ENCODE assay signal across 8 mouse cellular contexts in the genomic region with DNA sequence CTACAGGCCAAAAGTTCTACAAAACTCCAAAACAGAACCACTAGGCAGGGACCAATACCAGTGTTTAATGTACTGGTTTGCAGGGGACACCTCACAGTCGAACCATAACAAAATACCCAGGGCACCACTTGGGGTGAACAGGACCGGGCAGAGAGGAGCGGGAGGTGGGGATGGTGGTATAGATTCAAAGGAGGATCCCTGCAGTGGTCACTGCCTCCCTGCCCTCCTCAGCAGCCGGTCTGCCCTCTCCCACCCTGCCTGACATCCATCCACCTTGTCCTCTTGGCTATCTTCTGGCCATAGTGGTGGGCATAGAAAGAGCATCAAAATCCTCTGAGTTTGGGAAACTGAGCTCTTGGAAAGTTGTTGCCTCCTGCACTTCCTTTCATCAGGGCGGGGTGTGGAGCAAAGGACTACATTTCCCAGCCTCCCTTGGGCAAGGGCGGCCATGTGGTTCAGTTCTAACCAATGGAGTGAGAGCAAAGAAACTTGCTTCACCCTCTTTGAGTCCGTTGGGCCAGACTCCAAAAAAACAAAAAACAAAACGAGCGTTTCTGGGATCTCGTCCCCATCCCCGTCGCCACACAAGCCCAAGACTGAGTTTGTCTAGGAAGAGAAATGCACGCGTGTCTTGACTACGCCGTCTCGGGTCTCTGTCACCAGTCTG. TPM values are rescaled to one million over a fixed set of nuclear protein-coding genes. Genes with fewer than 3 reads are reported as not detected.
DNase-seq lines count a peak whose midpoint lies in the region; ATAC-seq lines count a peak whose summit lies in the region.

No protein-coding gene starts in this region.

- no peaks in the 10 kb centered on the region for H3K27me3 ChIP-seq in hindbrain, embryonic 12.5 days
- H3K27me3 ChIP-seq in megakaryocyte, embryonic 14.5 days (replicated peaks) = peaks cover 49% of the 10 kb centered on the region
- H3K27me3 ChIP-seq in splenic B cell, adult 2 months (ENCODE audit: control insufficient read depth, insufficient read depth, low read length, poor library complexity, severe bottlenecking) = no peaks in the 10 kb centered on the region

- H3K9ac ChIP-seq in hindbrain, embryonic 12.5 days = peak overlapping the region; percentile 13; the same call in 1 of the 2 replicates

- DNase-seq in right cerebral cortex, adult 18-20 months = peak; percentile 64
- DNase-seq in right cerebral cortex, postnatal 14 days = no peak
- DNase-seq in cerebellum, adult 8-10 months = peak; percentile 38
- DNase-seq in frontal cortex, postnatal 36 days (ENCODE audit: low spot score in 2 of 2) = peak; percentile 38 to 63
- DNase-seq in left cerebral cortex, postnatal 25 days (ENCODE audit: low spot score in 2 of 2) = peak; percentile 52 to 78
- DNase-seq in splenic B cell, adult 2 months (ENCODE audit: low read depth, low spot score) = peak; percentile 54

- ATAC-seq in hindbrain, embryonic 12.5 days (ENCODE audit: low FRiP score) = peak; percentile 84

- peak overlapping the region; percentile 49 for H3K4me2 ChIP-seq in hindbrain, embryonic 12.5 days (replicated peaks)

- 3% methylated on average over 17 of the region's 17 CpGs for WGBS in hindbrain, embryonic 12.5 days

- H3K9me3 ChIP-seq in hindbrain, embryonic 12.5 days (replicated peaks) = no peaks in the 10 kb centered on the region
- H3K9me3 ChIP-seq in megakaryocyte, embryonic 14.5 days = no peaks in the 10 kb centered on the region

- peak overlapping the region; percentile 38 for H3K4me3 ChIP-seq in hindbrain, embryonic 12.5 days
- peak overlapping the region; percentile 79 for H3K4me3 ChIP-seq in megakaryocyte, embryonic 14.5 days (replicated peaks)

- H3K4me1 ChIP-seq in hindbrain, embryonic 12.5 days = peaks cover 5% of the 10 kb centered on the region
- peaks cover 4% of the 10 kb centered on the region; the same call in 1 of the 2 replicates for H3K4me1 ChIP-seq in megakaryocyte, embryonic 14.5 days

- H3K36me3 ChIP-seq in hindbrain, embryonic 12.5 days = peaks cover 13% of the 10 kb centered on the region
- no peaks in the 10 kb centered on the region for H3K36me3 ChIP-seq in megakaryocyte, embryonic 14.5 days (replicated peaks; ENCODE audit: low read length)
- no peaks in the 10 kb centered on the region for H3K36me3 ChIP-seq in splenic B cell, adult 2 months (ENCODE audit: control insufficient read depth, insufficient read depth, low read length, poor library complexity, severe bottlenecking)

- no peak overlapping the region for H3K27ac ChIP-seq in hindbrain, embryonic 12.5 days

- intact Hi-C loops in left cerebral cortex, postnatal 25 days (cut with DNase I) = loop anchor here (10.0 kb wide), 1 partner anchor 273 kb away; no protein-coding TSS in a partner anchor

RNA-seq across cellular contexts. Expression of a gene that starts 16.5 kb away (rescaled TPM):
- polyA plus RNA-seq in hindbrain, embryonic 12.5 days (2016; fragmentation: Nextera tagmentation; extraction: Ambion mirVana) = 0.30 and 0.33 TPM in 2 replicates
- total RNA-seq in left cerebral cortex, postnatal 25 days (2021) = under 1 TPM; 0.21 to 0.32 TPM
- polyA plus RNA-seq in megakaryocyte, embryonic 14.5 days (2012; ENCODE audit: insufficient read depth, low replicate concordance) = 0.40 TPM in 1 of 2 replicates, not detected in the other

RNA-seq across cellular contexts. Expression of a gene that starts 52.1 kb away (rescaled TPM):
- polyA plus RNA-seq in hindbrain, embryonic 12.5 days (2016; fragmentation: Nextera tagmentation; extraction: Ambion mirVana) = 99.8 and 107 TPM in 2 replicates
- total RNA-seq in left cerebral cortex, postnatal 25 days (2021) = 100 to 1,000 TPM; 196 to 203 TPM
- 0.26 TPM in 1 of 2 replicates, not detected in the other for polyA plus RNA-seq in megakaryocyte, embryonic 14.5 days (2012; ENCODE audit: insufficient read depth, low replicate concordance)

Comparison
In these comparisons a context has a peak if more than half of its experiments do, and no peak if none do; other contexts are left out.
1. RNA of a gene that starts 52.1 kb away (polyA plus RNA-seq): 99.8 to 107 TPM in hindbrain, embryonic 12.5 days; 0.26 TPM in megakaryocyte, embryonic 14.5 days; every median in the first group is over 10 times any median in the second.